Mouse (Mus musculus): ENCODE measurements around the gene Hhip. TPM values are rescaled to one million over a fixed set of nuclear protein-coding genes. Genes with fewer than 3 reads are reported as not detected.

The Hhip gene
- total and polyA plus RNA-seq, 3 experiments: not detected

DNA sequence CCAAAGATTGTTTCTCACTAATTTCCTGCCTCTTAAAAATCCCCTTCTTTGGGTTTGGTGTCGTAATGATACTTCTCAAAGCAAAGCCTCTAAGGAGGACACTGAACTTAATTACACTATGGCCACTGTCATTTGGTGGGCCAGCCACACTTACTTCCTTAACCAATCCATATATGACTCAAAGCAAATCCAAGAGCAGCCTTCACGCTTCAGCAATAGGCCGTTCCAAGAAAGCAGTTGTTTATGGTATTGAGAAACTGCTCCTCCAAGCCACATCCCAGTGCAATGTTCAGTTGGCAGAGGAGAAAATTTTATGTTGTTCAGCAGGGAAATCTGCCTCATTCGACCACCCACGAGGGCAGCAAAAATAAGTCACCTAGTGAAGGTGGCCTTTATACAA lies 37.3 kb downstream of the Hhip start:
- H3K27me3 ChIP-seq (ENCODE audit: control insufficient read depth in 1 of 2, insufficient read depth in 2 of 2, low read length in 2 of 2): no peaks in the 10 kb centered on the region
- DNase-seq (ENCODE audit: low read depth, low spot score): no peak
- no peak overlapping the region for H3K27ac ChIP-seq (ENCODE audit: control insufficient read depth, low read depth, low read length)
- H3K9ac ChIP-seq (ENCODE audit: control insufficient read depth, low read depth, low read length, poor library complexity, severe bottlenecking): no peak overlapping the region
- H3K36me3 ChIP-seq (ENCODE audit: control insufficient read depth in 1 of 2, insufficient read depth in 2 of 2, low read length in 2 of 2): no peaks in the 10 kb centered on the region
- no peaks in the 10 kb centered on the region for H3K9me3 ChIP-seq (replicated peaks; ENCODE audit: insufficient read depth, low read length)
- H3K4me1 ChIP-seq (ENCODE audit: control insufficient read depth in 1 of 2, insufficient read depth in 2 of 2, low read length in 2 of 2): no peaks in the 10 kb centered on the region
- no peak overlapping the region for H3K4me3 ChIP-seq (ENCODE audit: control insufficient read depth in 1 of 2, insufficient read depth in 1 of 2, low read depth in 2 of 2, low read length in 2 of 2)
- H3K79me2 ChIP-seq (ENCODE audit: control insufficient read depth, insufficient read depth, low read length, poor library complexity): no peaks in the 10 kb centered on the region
- TF ChIP-seq MAX (IDR thresholded peaks at IDR 0.05; ENCODE audit: low read length) (no peak), CHD2 (IDR thresholded peaks at IDR 0.05; ENCODE audit: low read length) (no peak), POLR2AphosphoS2 (IDR thresholded peaks at IDR 0.05; ENCODE audit: low read length) (no peak), CTCF (IDR thresholded peaks at IDR 0.05 in 2 of 3, conservative IDR thresholded peaks at IDR 0.05 in 1 of 3; ENCODE audit: control insufficient read depth in 1 of 3, insufficient read depth in 1 of 3, low read depth in 2 of 3, low read length in 3 of 3, poor library complexity in 1 of 3, severe bottlenecking in 1 of 3) (no peak), USF1 (IDR thresholded peaks at IDR 0.05; ENCODE audit: low read depth, low read length) (no peak), GATA1 (IDR thresholded peaks at IDR 0.05; ENCODE audit: low read depth, low read length) (no peak), RAD21 (IDR thresholded peaks at IDR 0.05; ENCODE audit: low read depth, low read length) (no peak), MXI1 (IDR thresholded peaks at IDR 0.05; ENCODE audit: low read depth, low read length) (no peak), NRF1 (IDR thresholded peaks at IDR 0.05; ENCODE audit: insufficient read depth, low read depth, low read length, poor library complexity, severe bottlenecking) (no peak), MAFK (IDR thresholded peaks at IDR 0.05; ENCODE audit: borderline replicate concordance, low read depth, low read length) (no peak), SMC3 (IDR thresholded peaks at IDR 0.05; ENCODE audit: low read depth, low read length) (no peak), NELFE (IDR thresholded peaks at IDR 0.05; ENCODE audit: low read depth, low read length) (no peak)

- H3K9ac ChIP-seq (ENCODE audit: control insufficient read depth, low read depth, low read length, poor library complexity, severe bottlenecking): no peak overlapping the region
- H3K4me1 ChIP-seq (ENCODE audit: control insufficient read depth in 1 of 2, insufficient read depth in 2 of 2, low read length in 2 of 2): no peaks in the 10 kb centered on the region
- H3K4me3 ChIP-seq (ENCODE audit: control insufficient read depth in 1 of 2, insufficient read depth in 1 of 2, low read depth in 2 of 2, low read length in 2 of 2): no peak overlapping the region
- no peak overlapping the region for H3K27ac ChIP-seq (ENCODE audit: control insufficient read depth, low read depth, low read length)
- TF ChIP-seq CTCF (IDR thresholded peaks at IDR 0.05 in 2 of 3, conservative IDR thresholded peaks at IDR 0.05 in 1 of 3; ENCODE audit: control insufficient read depth in 1 of 3, insufficient read depth in 1 of 3, low read depth in 2 of 3, low read length in 3 of 3, poor library complexity in 1 of 3, severe bottlenecking in 1 of 3): no peak
- TF ChIP-seq SIN3A (IDR thresholded peaks at IDR 0.05; ENCODE audit: low read length): no peak
- no peak for TF ChIP-seq RCOR1 (IDR thresholded peaks at IDR 0.05; ENCODE audit: low read depth, low read length)
- TF ChIP-seq BHLHE40 (IDR thresholded peaks at IDR 0.05; ENCODE audit: borderline replicate concordance, low read depth, low read length): no peak
- no peak for TF ChIP-seq POLR2AphosphoS5 (IDR thresholded peaks at IDR 0.05; ENCODE audit: borderline replicate concordance, low read depth, low read length)
- no peak for TF ChIP-seq E2F4 (IDR thresholded peaks at IDR 0.05; ENCODE audit: borderline replicate concordance, low read depth, low read length)
- TF ChIP-seq MEF2A (IDR thresholded peaks at IDR 0.05; ENCODE audit: extremely low read depth, insufficient replicate concordance, low read depth, low read length, poor library complexity, severe bottlenecking): no peak
- no peak for TF ChIP-seq EP300 (IDR thresholded peaks at IDR 0.05; ENCODE audit: low read depth in 1 of 2, low read length in 2 of 2)
- TF ChIP-seq MAZ (IDR thresholded peaks at IDR 0.05; ENCODE audit: low read depth, low read length): no peak
- no peak for TF ChIP-seq HCFC1 (IDR thresholded peaks at IDR 0.05; ENCODE audit: low read depth, low read length)
- no peak for TF ChIP-seq MAFK (IDR thresholded peaks at IDR 0.05; ENCODE audit: borderline replicate concordance, low read depth, low read length)
- TF ChIP-seq TBP (IDR thresholded peaks at IDR 0.05; ENCODE audit: low read depth, low read length): no peak
- TF ChIP-seq CHD1 (IDR thresholded peaks at IDR 0.05; ENCODE audit: low read depth, low read length): no peak
- TF ChIP-seq MYB (IDR thresholded peaks at IDR 0.05; ENCODE audit: low read depth, low read length): no peak
- TF ChIP-seq RAD21 (IDR thresholded peaks at IDR 0.05; ENCODE audit: low read depth, low read length): no peak
- no peak for TF ChIP-seq KAT2A (conservative IDR thresholded peaks at IDR 0.05; ENCODE audit: low read depth, low read length)
- no peak for TF ChIP-seq ETS1 (IDR thresholded peaks at IDR 0.05; ENCODE audit: low read depth, low read length)
- no peak for TF ChIP-seq MAX (IDR thresholded peaks at IDR 0.05; ENCODE audit: low read length)
- no peak for TF ChIP-seq NRF1 (IDR thresholded peaks at IDR 0.05; ENCODE audit: insufficient read depth, low read depth, low read length, poor library complexity, severe bottlenecking)
- H3K27me3 ChIP-seq (ENCODE audit: control insufficient read depth in 1 of 2, insufficient read depth in 2 of 2, low read length in 2 of 2): no peaks in the 10 kb centered on the region
- no peaks in the 10 kb centered on the region for H3K36me3 ChIP-seq (ENCODE audit: control insufficient read depth in 1 of 2, insufficient read depth in 2 of 2, low read length in 2 of 2)
- H3K79me2 ChIP-seq (ENCODE audit: control insufficient read depth, insufficient read depth, low read length, poor library complexity): no peaks in the 10 kb centered on the region
- no peaks in the 10 kb centered on the region for H3K9me3 ChIP-seq (replicated peaks; ENCODE audit: insufficient read depth, low read length)
- DNase-seq (ENCODE audit: low read depth, low spot score): no peak
These were observed 42.0 kb downstream of the Hhip start for GRCm38 (mm10) chr8:80015818-80016217.

All from MEL (cell line).